Mouse (Mus musculus) intestine, embryonic 16.5 days (tissue): Measurements from ENCODE around the gene Pde8b. TPM values are rescaled to one million over a fixed set of nuclear protein-coding genes. Genes with fewer than 3 reads are reported as not detected.

Experiments
- ATAC-seq: fragments of 200-750 bp; cut with Nextera tagmentation; 2 replicates; pipeline ENCODE4 v1.8.0; 2017; ENCODE audit warnings: moderate TSS enrichment, moderate library complexity
- H3K27ac ChIP-seq: fragments of 300-500 bp; sonication (generic); 2 replicates; pipeline ENCODE4 v1.5.1; 2014; ENCODE audit warnings: mild to moderate bottlenecking, low read length
- H3K27me3 ChIP-seq: fragments of 300-500 bp; sonication (generic); replicated peaks from 2 replicates; pipeline ENCODE4 v1.6.1; 2014; ENCODE audit warnings: low read length, control low read depth, mixed read lengths; ENCODE audit not compliant: control insufficient read depth, insufficient read depth
- H3K36me3 ChIP-seq: fragments of 300-500 bp; sonication (generic); 2 replicates; pipeline ENCODE4 v1.6.1; 2014; ENCODE audit warnings: low read length, control low read depth; ENCODE audit not compliant: control insufficient read depth, insufficient read depth
- H3K4me1 ChIP-seq: fragments of 300-500 bp; sonication (generic); 2 replicates; pipeline ENCODE4 v1.6.1; 2014; ENCODE audit warnings: low read length, control low read depth, mixed read lengths; ENCODE audit not compliant: control insufficient read depth, insufficient read depth
- H3K4me2 ChIP-seq: fragments of 300-500 bp; sonication (generic); 2 replicates; pipeline ENCODE4 v1.6.1; 2014; ENCODE audit warnings: low read depth, low read length, control low read depth
- H3K4me3 ChIP-seq: fragments of 300-500 bp; sonication (generic); 2 replicates; pipeline ENCODE4 v1.5.1; 2014; ENCODE audit warnings: mild to moderate bottlenecking, low read length
- H3K9ac ChIP-seq: fragments of 300-500 bp; sonication (generic); 2 replicates; pipeline ENCODE4 v1.6.1; 2014; ENCODE audit warnings: low read depth, low read length
- H3K9me3 ChIP-seq: fragments of 300-500 bp; sonication (generic); 2 replicates; pipeline ENCODE4 v1.6.1; 2016; ENCODE audit warnings: low read length, control low read depth; ENCODE audit not compliant: control insufficient read depth
- WGBS: fragments of 180-500 bp; shearing (Covaris S2); extraction: QIAGEN DNeasy Blood & Tissue Kit; methylation state at CpG from one replicate; pipeline ENCODE4 v1.1.7; 2014; 5-methylcytosine and 5-hydroxymethylcytosine counted together
- polyA plus RNA-seq: library from polyadenylated mRNA; unstranded; fragments of >200 nt; fragmentation: Nextera tagmentation; extraction: Ambion mirVana; gene quantifications from 2 replicates; pipeline ENCODE4 v1.2.1, GENCODE M21; 2015

Pde8b gene
- polyA plus RNA-seq, 1 experiment from 2014 or later = 9.9 TPM

DNA sequence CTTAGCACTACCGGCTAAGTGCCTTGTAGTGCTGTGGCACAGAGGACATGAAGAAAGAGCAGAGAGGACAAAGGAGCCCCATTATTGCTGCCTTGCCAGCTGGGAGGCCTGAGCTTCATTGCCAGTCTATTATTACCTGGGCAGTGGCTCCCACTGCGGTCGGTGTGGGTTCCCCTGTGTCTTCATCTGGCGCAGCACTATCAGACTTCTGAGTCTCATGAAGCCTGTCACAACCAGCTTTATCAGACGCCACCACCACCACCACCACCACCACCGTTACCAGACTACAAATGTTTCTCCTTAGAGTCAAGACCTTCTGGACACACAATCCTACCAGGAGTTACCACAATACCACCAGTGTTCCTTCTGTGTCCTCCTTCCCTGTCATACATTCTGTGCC lies 171.6 kb downstream of the Pde8b start:
- H3K27me3 ChIP-seq = no peaks in the 10 kb centered on the region
- no peak overlapping the region for H3K4me2 ChIP-seq
- H3K4me1 ChIP-seq = no peaks in the 10 kb centered on the region
- no peak overlapping the region for H3K4me3 ChIP-seq
- no peaks in the 10 kb centered on the region for H3K36me3 ChIP-seq
- no peak overlapping the region for H3K9ac ChIP-seq
- ATAC-seq = no peak
- no peaks in the 10 kb centered on the region for H3K9me3 ChIP-seq
- H3K27ac ChIP-seq = no peak overlapping the region
- WGBS = 69% methylated on average over 6 of the region's 6 CpGs

DNA sequence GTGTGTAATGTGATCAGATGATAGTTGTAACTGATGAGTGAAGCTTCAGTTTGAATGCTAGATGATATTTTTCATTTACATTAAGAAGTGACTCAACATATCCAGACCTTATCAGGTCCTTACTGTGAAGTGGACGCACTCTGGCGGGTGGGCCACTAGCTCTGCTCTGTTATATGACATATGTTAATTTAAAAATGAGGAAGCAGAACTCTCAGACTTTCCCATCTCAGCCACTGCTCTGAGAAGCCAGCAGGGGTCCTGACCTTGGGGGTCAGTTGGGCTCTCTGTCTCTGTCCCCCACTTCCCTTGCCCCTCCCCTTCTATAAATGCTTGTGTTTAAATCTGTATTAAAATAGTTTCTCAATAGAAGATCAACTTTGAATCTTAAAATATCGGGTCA lies 172.4 kb downstream of the Pde8b start:
- no peak overlapping the region for H3K27ac ChIP-seq
- H3K27me3 ChIP-seq = no peaks in the 10 kb centered on the region
- 85% methylated on average over 3 of the region's 3 CpGs for WGBS
- no peak overlapping the region for H3K4me3 ChIP-seq
- no peak overlapping the region for H3K9ac ChIP-seq
- no peaks in the 10 kb centered on the region for H3K36me3 ChIP-seq
- H3K4me1 ChIP-seq = no peaks in the 10 kb centered on the region
- H3K9me3 ChIP-seq = no peaks in the 10 kb centered on the region
- ATAC-seq = no peak
- H3K4me2 ChIP-seq = no peak overlapping the region

DNA sequence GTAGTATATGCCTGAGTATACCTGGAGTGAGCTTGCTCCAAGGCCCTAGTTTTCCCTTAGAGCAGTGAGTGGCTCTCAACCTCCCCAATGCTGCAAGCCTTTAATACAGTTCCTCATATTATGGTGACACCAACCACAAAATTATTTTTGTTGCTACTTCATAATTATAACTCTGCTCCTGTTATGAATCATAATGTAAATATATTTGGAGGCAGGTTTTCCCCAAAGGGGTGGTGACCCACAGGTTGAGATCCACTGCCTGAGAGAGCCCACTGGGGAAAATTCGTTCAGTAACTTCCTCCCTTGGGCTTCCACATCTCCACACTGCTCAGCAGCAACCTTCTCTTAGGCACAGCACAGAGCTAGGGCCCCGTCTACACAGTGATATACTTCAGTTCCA lies 174.0 kb downstream of the Pde8b start:
- no peak for ATAC-seq
- H3K36me3 ChIP-seq = no peaks in the 10 kb centered on the region
- H3K4me3 ChIP-seq = no peak overlapping the region
- no peaks in the 10 kb centered on the region for H3K9me3 ChIP-seq
- no peaks in the 10 kb centered on the region for H3K4me1 ChIP-seq
- H3K27me3 ChIP-seq = no peaks in the 10 kb centered on the region
- H3K27ac ChIP-seq = no peak overlapping the region
- H3K4me2 ChIP-seq = no peak overlapping the region
- H3K9ac ChIP-seq = no peak overlapping the region
- WGBS = 77% methylated on average over 2 of the region's 2 CpGs

DNA sequence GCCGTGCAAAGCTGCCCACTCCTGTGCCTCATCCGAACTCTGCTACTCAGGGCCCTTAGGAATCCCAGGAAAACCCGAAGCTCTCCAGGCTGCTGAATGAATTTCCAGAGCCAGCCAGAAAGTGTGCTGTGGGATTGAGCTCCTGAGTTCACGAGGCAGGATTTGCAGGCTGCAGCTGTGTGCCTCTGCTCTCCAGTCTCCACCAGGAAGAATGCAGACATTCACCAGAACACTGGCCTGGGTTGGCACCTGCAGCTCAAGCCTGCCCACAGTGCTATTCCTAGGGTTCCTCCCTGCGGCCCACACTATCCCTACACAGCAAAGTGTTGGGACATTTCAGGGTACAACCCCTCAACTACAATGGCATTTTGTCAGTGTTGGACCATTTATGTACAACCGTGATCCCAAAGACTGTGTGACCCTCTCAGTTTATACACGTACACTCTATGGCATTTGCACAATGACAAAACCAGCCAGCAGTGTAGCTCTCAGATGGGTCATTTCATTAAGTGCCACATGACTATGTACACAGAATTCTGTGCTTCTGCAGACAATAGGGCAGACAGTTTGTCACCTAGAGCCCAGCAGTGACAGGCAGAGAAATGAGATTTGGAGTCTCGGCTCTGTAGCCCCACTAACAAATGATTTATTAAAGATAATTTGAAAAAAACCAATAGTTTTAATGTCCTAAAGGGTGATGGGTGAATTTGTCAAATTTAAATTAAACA lies 176.5 kb downstream of the Pde8b start:
- 59% methylated on average over 8 of the region's 8 CpGs for WGBS
- no peaks in the 10 kb centered on the region for H3K9me3 ChIP-seq

DNA sequence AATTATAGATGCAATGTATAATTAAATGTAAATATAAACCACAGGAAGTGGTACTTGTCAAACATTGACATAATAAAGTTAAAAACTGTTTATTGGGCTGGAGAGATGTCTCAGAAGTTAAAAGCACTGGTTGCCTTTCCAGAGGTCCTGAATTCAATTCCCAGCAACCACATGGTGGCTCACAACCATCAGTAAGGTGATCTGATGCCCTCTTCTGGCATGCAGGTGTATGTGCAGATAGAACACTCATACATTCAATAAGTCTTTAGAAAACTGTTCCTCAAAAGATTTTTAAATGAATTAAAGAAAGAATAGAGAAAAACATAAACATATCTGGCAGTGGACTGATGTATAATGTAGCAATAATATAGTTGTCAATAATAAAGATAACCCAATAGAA lies 179.9 kb downstream of the Pde8b start:
- no peak overlapping the region for H3K4me3 ChIP-seq
- no peak overlapping the region for H3K9ac ChIP-seq
- H3K9me3 ChIP-seq = no peaks in the 10 kb centered on the region
- ATAC-seq = no peak
- no peaks in the 10 kb centered on the region for H3K36me3 ChIP-seq
- no peaks in the 10 kb centered on the region for H3K4me1 ChIP-seq
- no peaks in the 10 kb centered on the region for H3K27me3 ChIP-seq
- H3K27ac ChIP-seq = no peak overlapping the region
- no peak overlapping the region for H3K4me2 ChIP-seq

More for the DNA sequence above, 176.5 kb downstream of the Pde8b start:
- Histone ChIP-seq H3K36me3 (no peaks in the 10 kb centered on the region), H3K4me1 (no peaks in the 10 kb centered on the region), H3K27ac (no peak overlapping the region), H3K4me2 (no peak overlapping the region), H3K9ac (no peak overlapping the region), H3K27me3 (no peaks in the 10 kb centered on the region), H3K4me3 (no peak overlapping the region)
- no peak for ATAC-seq

DNA sequence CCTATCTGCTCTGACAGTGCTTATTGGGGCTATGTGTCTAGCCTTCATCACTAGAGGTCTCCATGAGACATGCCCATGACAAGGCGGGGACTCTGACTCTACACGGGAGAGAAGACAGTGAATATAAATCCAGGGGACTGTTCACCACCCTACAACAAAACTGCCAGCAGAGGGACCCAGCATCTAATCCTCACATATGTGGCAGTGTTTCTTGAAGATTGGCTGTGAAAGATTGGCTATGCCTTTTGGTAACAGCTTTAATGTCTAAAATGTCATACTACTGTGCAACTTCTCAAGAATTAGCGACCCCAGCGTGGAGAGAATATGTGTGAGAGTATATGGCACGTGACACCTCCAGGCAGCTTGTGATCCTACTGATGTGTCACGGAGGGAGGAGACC lies 182.3 kb downstream of the Pde8b start:
- Histone ChIP-seq H3K4me2 (no peak overlapping the region), H3K27ac (no peak overlapping the region), H3K4me1 (no peaks in the 10 kb centered on the region), H3K36me3 (no peaks in the 10 kb centered on the region), H3K9me3 (no peaks in the 10 kb centered on the region), H3K4me3 (no peak overlapping the region), H3K9ac (no peak overlapping the region), H3K27me3 (no peaks in the 10 kb centered on the region)
- no peak for ATAC-seq
- 67% methylated on average over 6 of the region's 6 CpGs for WGBS

DNA sequence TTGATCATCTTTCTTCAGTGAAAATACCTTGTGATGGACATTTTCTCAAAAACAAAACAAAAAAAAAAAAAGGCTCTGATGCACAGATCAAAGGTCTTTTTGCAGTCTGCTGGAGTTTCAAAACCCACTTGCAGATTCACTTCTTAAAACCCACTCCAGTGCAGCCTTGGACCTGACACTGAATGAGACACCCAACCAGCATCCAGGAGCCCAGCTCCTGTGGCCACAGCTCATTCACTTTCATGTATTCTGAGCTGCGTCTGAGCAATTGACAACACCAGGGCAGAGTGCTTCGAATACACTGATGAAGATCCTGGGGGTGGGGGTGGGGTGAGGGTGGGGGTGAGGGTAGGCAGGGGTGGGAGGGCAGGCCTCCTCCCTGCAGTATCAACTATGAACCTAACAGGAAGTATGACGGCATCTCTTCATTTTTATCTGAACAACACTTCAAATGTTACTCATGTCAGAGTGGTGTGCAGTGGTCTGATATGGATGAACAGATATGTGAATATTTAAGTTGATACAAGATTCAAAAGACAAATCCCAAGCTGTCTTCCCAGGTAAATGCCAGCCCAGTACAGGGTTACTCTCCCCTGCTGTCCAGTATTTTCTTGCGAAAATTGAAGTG lies 186.6 kb downstream of the Pde8b start:
- Histone ChIP-seq H3K4me3 (no peak overlapping the region), H3K9ac (no peak overlapping the region), H3K9me3 (no peaks in the 10 kb centered on the region), H3K27me3 (no peaks in the 10 kb centered on the region), H3K4me1 (no peaks in the 10 kb centered on the region), H3K4me2 (no peak overlapping the region), H3K27ac (no peak overlapping the region), H3K36me3 (no peaks in the 10 kb centered on the region)
- 70% methylated on average over 4 of the region's 4 CpGs for WGBS
- no peak for ATAC-seq

DNA sequence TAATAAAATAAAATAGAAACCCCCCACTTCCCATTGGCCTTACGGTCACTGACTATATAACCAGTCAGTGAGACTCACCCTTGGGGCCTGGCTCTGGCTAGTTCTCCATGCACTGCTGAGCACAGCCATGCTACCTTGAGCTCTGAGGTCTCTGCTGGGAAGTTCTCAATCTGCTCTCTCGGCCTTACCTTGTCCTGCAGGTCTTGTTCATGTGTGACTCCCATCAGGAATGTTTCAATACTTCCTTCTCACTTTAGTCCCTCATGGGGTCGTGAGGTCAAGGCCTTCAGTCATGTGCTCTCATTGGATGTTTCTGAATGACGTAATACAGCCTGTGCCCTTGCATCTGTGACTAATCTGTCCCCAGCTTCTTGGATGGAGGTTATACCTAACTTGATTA lies 191.3 kb downstream of the Pde8b start:
- 77% methylated on average over 4 of the region's 4 CpGs for WGBS
- Histone ChIP-seq H3K9ac (no peak overlapping the region), H3K36me3 (no peaks in the 10 kb centered on the region), H3K9me3 (no peaks in the 10 kb centered on the region), H3K4me2 (no peak overlapping the region), H3K27ac (no peak overlapping the region), H3K4me1 (no peaks in the 10 kb centered on the region), H3K27me3 (no peaks in the 10 kb centered on the region), H3K4me3 (no peak overlapping the region)
- ATAC-seq = no peak

DNA sequence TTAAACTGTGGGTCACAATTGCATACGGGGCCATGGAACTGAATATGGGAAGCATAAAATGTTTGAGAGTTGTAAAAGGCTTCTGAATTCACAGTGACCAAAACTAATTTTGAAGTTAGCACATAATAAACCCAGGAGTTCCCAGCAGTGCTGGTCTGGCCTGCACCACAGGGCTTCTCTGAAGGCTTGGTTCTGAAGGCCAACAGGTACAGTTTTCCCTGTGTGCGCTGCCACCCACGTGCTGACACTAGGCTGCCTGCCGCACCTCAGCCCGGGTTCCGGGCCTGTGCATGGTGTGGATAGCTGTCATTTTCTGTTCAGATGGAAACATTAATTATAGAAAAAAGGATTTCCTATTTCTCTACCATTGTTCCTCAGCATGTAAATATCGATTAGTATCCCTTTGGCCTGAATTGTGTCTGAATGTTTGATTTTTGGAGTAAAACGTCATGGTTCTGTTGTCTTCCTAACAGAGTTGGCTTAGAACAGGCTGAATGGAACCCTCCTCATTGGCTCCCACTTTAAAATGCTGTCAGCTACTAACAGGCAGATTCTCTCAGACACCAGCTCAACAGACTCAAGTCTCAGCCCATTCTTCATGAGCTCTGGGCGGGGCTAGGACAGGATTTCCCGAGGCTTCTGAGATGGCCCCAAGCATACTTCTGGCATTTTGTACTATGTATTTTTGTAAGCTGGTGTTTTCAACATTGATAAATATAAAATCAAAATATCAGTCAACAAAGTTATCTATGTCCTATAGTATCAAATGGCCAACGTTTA lies 193.4 kb downstream of the Pde8b start:
- no peak overlapping the region for H3K4me2 ChIP-seq
- H3K27ac ChIP-seq = no peak overlapping the region
- H3K9ac ChIP-seq = no peak overlapping the region
- H3K27me3 ChIP-seq = no peaks in the 10 kb centered on the region
- H3K36me3 ChIP-seq = no peaks in the 10 kb centered on the region
- H3K4me1 ChIP-seq = no peaks in the 10 kb centered on the region
- 83% methylated on average over 11 of the region's 11 CpGs for WGBS
- no peaks in the 10 kb centered on the region for H3K9me3 ChIP-seq
- ATAC-seq = no peak
- H3K4me3 ChIP-seq = no peak overlapping the region
